Mouse (Mus musculus) frontal cortex, adult (tissue): ENCODE measurements at regions not wholly inside any gene's neighbourhood (a gene's known extent, or its start where the extent isn't known, plus 50 kb on each side); places are given as distances from the start of the nearest gene placed in this dataset.

Source experiments
- ATAC-seq: cut with Nextera tagmentation; 2 replicates; pipeline ENCODE4 v1.9.2; 2017; ENCODE audit warnings: mild to moderate bottlenecking, moderate library complexity, mixed read lengths; ENCODE audit not compliant: low TSS enrichment

- ATAC-seq, result no peak
Measured at GRCm38 (mm10) chr11:19351243-19351787, 332.5 kb upstream of the Meis1 start.

GRCm38 (mm10) chr11:19353706-19354105, 334.9 kb upstream of the Meis1 start:
- ATAC-seq, result no peak

- ATAC-seq, result no peak
Measured at GRCm38 (mm10) chr11:19355179-19355578, 336.4 kb upstream of the Meis1 start.

GRCm38 (mm10) chr11:19356151-19356550, 337.4 kb upstream of the Meis1 start:
- no peak for ATAC-seq

GRCm38 (mm10) chr11:19369152-19369551, 350.4 kb upstream of the Meis1 start:
- ATAC-seq, result no peak

GRCm38 (mm10) chr11:19373476-19373875, 354.7 kb upstream of the Meis1 start:
- ATAC-seq, result no peak

- ATAC-seq, result no peak
Measured at GRCm38 (mm10) chr11:19380935-19381334, 362.1 kb upstream of the Meis1 start.

- ATAC-seq, result 0 out of 2 replicates have a peak, but pooled peaks have one; percentile 16
Measured at GRCm38 (mm10) chr11:19389136-19389535, 370.4 kb upstream of the Meis1 start.

GRCm38 (mm10) chr11:19392190-19392589, 373.4 kb upstream of the Meis1 start:
- no peak for ATAC-seq

GRCm38 (mm10) chr11:19394372-19394771, 375.6 kb upstream of the Meis1 start:
- peak; percentile 84 for ATAC-seq

GRCm38 (mm10) chr11:19400396-19400795, 381.6 kb upstream of the Meis1 start:
- no peak for ATAC-seq

- no peak for ATAC-seq
Measured at GRCm38 (mm10) chr11:19420143-19420542, 401.4 kb upstream of the Meis1 start.

- no peak for ATAC-seq
Measured at GRCm38 (mm10) chr11:19423268-19423667, 404.5 kb upstream of the Meis1 start.

GRCm38 (mm10) chr11:19423841-19424815, 405.3 kb upstream of the Meis1 start:
- peak; percentile 90 for ATAC-seq

GRCm38 (mm10) chr11:19427559-19427958, 408.8 kb upstream of the Meis1 start:
- no peak for ATAC-seq

- peak; percentile 38 for ATAC-seq
Measured at GRCm38 (mm10) chr11:19433680-19434619, 415.2 kb upstream of the Meis1 start.

GRCm38 (mm10) chr11:19438385-19438784, 419.6 kb upstream of the Meis1 start:
- ATAC-seq, result no peak

GRCm38 (mm10) chr11:19441936-19442335, 423.2 kb upstream of the Meis1 start:
- peak; percentile 94 for ATAC-seq

GRCm38 (mm10) chr11:19455391-19456290, 436.9 kb upstream of the Meis1 start:
- no peak for ATAC-seq

- ATAC-seq, result no peak
Measured at GRCm38 (mm10) chr11:19456577-19456976, 437.8 kb upstream of the Meis1 start.
